Mouse (Mus musculus) heart, postnatal 4 days (tissue): ENCODE data around the gene Nop10. TPM values are rescaled to one million over a fixed set of nuclear protein-coding genes. Genes with fewer than 3 reads are reported as not detected.
A peak's percentile ranks its signal among the peaks of the same experiment; 100 is the strongest.
"Not testable (repeated sequence)": the region's sequence is repeated elsewhere in the genome, so short reads cannot be mapped to it uniquely, and the experiment has no call there.

Source experiments
- DNase-seq: peaks from one replicate; pipeline ENCODE4 v3.0.0; 2021
- total RNA-seq, 2 experiments: library from RNA; stranded (reverse); gene quantifications; 2 replicates each; pipeline ENCODE4 v1.2.3; 2021

Gene Nop10
- total RNA-seq, 2 experiments from 2014 or later, result 64.1 to 65.4 TPM

- peak; percentile 94 for DNase-seq
Measured at GRCm38 (mm10) chr2:112265448-112266241, 3.9 kb downstream of the Nop10 start, which contains the start of gene Slc12a6. TSS of gene Slc12a6 (plus strand) at chr2:112265825.

- DNase-seq, result peak; percentile 74
Measured at GRCm38 (mm10) chr2:112266242-112266592, 4.5 kb downstream of the Nop10 start, which contains the start of gene Gm21985. TSS of gene Gm21985 (plus strand) at chr2:112266314.

- peak; percentile 21 for DNase-seq
Measured at GRCm38 (mm10) chr2:112266780-112267179, 5.1 kb downstream of the Nop10 start.

GRCm38 (mm10) chr2:112267547-112268269, 6.0 kb downstream of the Nop10 start:
- no peak for DNase-seq

GRCm38 (mm10) chr2:112270011-112270410, 8.3 kb downstream of the Nop10 start:
- peak; percentile 24 for DNase-seq

- no peak for DNase-seq
Measured at GRCm38 (mm10) chr2:112272909-112273308, 11.2 kb downstream of the Nop10 start.

- DNase-seq, result no peak
Measured at GRCm38 (mm10) chr2:112273474-112273873, 11.7 kb downstream of the Nop10 start.

- no peak for DNase-seq
Measured at GRCm38 (mm10) chr2:112276870-112277269, 15.1 kb downstream of the Nop10 start.

GRCm38 (mm10) chr2:112282846-112283245, 21.1 kb downstream of the Nop10 start:
- no peak for DNase-seq

- peak; percentile 57 for DNase-seq
Measured at GRCm38 (mm10) chr2:112284363-112285030, 22.8 kb downstream of the Nop10 start.

GRCm38 (mm10) chr2:112285031-112285390, 23.3 kb downstream of the Nop10 start:
- no peak for DNase-seq

GRCm38 (mm10) chr2:112286062-112286461, 24.3 kb downstream of the Nop10 start:
- not testable (repeated sequence) for DNase-seq

GRCm38 (mm10) chr2:112287059-112287458, 25.3 kb downstream of the Nop10 start:
- no peak for DNase-seq

GRCm38 (mm10) chr2:112289507-112289906, 27.8 kb downstream of the Nop10 start:
- DNase-seq, result no peak

- no peak for DNase-seq
Measured at GRCm38 (mm10) chr2:112292823-112293222, 31.1 kb downstream of the Nop10 start.

GRCm38 (mm10) chr2:112296211-112296610, 34.5 kb downstream of the Nop10 start:
- DNase-seq, result no peak

- DNase-seq, result no peak
Measured at GRCm38 (mm10) chr2:112298221-112298620, 36.5 kb downstream of the Nop10 start.

- no peak for DNase-seq
Measured at GRCm38 (mm10) chr2:112308671-112309070, 46.9 kb downstream of the Nop10 start.

GRCm38 (mm10) chr2:112309161-112309600, 47.5 kb downstream of the Nop10 start:
- no peak for DNase-seq
